Mouse (Mus musculus): Measurements from ENCODE around the gene Reep3. TPM values are rescaled to one million over a fixed set of nuclear protein-coding genes. Genes with fewer than 3 reads are reported as not detected.

Gene Reep3
- polyA plus RNA-seq, 1 experiment: 13.0 TPM

DNA sequence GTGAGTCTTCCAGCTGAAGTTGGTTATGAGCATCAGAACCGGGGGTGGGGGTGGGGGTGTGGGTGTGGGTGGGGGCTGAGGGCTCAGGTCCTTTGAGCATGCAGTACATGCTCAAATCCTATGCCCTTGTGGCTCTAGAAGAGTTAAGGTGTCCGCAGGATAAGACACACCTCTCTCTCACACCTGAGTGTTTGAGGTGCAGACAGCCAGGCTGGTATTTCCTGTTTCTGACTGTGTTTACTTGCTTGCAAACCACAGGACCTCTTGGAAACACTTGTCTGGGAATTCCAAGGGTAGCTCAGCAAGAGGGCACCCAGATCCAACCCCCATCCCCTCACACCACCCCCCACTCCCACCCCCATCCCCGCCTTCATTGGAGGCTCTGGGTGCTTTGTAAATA lies 106.2 kb downstream of the Reep3 start:
- Histone ChIP-seq H3K27me3 (ENCODE audit: control insufficient read depth, insufficient read depth, insufficient read length) (no peaks in the 10 kb centered on the region), H3K4me3 (no peak overlapping the region), H3K4me2 (ENCODE audit: low read depth) (no peak overlapping the region), H3K36me3 (ENCODE audit: control insufficient read depth, insufficient read depth) (no peaks in the 10 kb centered on the region), H3ac (ENCODE audit: control insufficient read depth, insufficient read length) (no peak overlapping the region), H3K79me2 (ENCODE audit: control insufficient read depth, insufficient read depth) (no peaks in the 10 kb centered on the region)
- TF ChIP-seq REST (IDR thresholded peaks at IDR 0.05; ENCODE audit: insufficient read depth, insufficient read length) (no peak), MAX (IDR thresholded peaks at IDR 0.05; ENCODE audit: low read depth) (no peak)

DNA sequence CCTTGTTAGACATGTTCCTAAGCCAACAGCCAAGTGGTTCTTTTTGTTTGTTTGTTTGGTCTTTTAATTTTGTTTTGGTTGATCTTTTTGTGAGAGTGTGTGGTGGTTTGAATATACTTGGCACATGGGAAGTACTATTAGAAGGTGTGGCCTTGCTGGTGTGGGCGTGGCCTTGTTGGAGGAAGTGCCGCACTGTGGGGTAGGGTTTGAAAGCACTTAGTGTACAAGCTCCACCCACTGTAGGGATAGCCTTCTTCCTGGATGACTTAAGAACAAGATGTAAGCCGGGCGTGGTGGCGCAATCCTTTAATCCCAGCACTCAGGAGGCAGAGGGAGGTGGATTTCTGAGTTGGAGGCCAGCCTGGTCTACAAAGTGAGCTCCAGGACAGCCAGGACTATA lies 113.7 kb downstream of the Reep3 start:
- no peak overlapping the region for H3K4me2 ChIP-seq (ENCODE audit: low read depth)
- H3K4me3 ChIP-seq: no peak overlapping the region
- no peaks in the 10 kb centered on the region for H3K27me3 ChIP-seq (ENCODE audit: control insufficient read depth, insufficient read depth, insufficient read length)
- H3K36me3 ChIP-seq (ENCODE audit: control insufficient read depth, insufficient read depth): no peaks in the 10 kb centered on the region
- H3ac ChIP-seq (ENCODE audit: control insufficient read depth, insufficient read length): no peak overlapping the region
- H3K79me2 ChIP-seq (ENCODE audit: control insufficient read depth, insufficient read depth): no peaks in the 10 kb centered on the region
- TF ChIP-seq E2F4 (IDR thresholded peaks at IDR 0.05; ENCODE audit: insufficient read depth) (no peak), MAX (IDR thresholded peaks at IDR 0.05; ENCODE audit: low read depth) (no peak), MYOG (IDR thresholded peaks at IDR 0.05; ENCODE audit: control insufficient read depth in 1 of 3, insufficient read depth in 1 of 3, insufficient read length in 2 of 3, low read depth in 2 of 3) (no peak), CEBPB (IDR thresholded peaks at IDR 0.05; ENCODE audit: insufficient read depth, poor library complexity, severe bottlenecking) (no peak), REST (IDR thresholded peaks at IDR 0.05; ENCODE audit: insufficient read depth, insufficient read length) (no peak), TCF3 (IDR thresholded peaks at IDR 0.05; ENCODE audit: insufficient read length, low read depth) (no peak)

DNA sequence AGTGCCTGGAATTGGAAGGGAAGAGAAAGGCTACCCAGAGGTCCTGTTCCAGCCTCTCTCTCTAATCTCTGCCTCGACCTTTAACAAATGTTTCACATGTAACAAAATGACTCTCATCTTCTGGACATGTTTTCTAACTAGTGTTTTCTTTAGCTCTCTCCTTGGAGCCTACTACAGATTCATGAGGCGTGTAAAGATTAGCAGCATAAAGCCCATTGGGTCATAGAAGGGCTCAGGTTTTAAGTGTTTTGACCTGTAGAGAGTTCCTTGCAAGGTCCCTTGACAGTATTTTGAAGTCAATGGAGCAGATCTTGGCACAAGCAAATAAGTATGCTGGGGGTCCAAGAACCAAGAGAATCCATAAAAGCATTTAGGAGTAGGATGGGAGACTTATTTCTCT lies 118.5 kb downstream of the Reep3 start:
- TF ChIP-seq E2F4 (IDR thresholded peaks at IDR 0.05; ENCODE audit: insufficient read depth) (no peak), POLR2AphosphoS2 (IDR thresholded peaks at IDR 0.05; ENCODE audit: insufficient read length, low read depth) (no peak), REST (IDR thresholded peaks at IDR 0.05; ENCODE audit: insufficient read depth, insufficient read length) (no peak), USF1 (IDR thresholded peaks at IDR 0.05; ENCODE audit: low read depth) (no peak), MYOG (IDR thresholded peaks at IDR 0.05; ENCODE audit: control insufficient read depth in 1 of 3, insufficient read depth in 1 of 3, insufficient read length in 2 of 3, low read depth in 2 of 3) (no peak), MYOD1 (IDR thresholded peaks at IDR 0.05; ENCODE audit: control insufficient read depth in 1 of 3, insufficient read length in 2 of 3, low read depth in 2 of 3) (no peak), SRF (IDR thresholded peaks at IDR 0.05; ENCODE audit: control insufficient read depth, insufficient read length, low read depth) (no peak), TCF3 (IDR thresholded peaks at IDR 0.05; ENCODE audit: insufficient read length, low read depth) (no peak), CEBPB (IDR thresholded peaks at IDR 0.05; ENCODE audit: insufficient read depth, poor library complexity, severe bottlenecking) (no peak), TCF12 (IDR thresholded peaks at IDR 0.05; ENCODE audit: insufficient read depth, poor library complexity, severe bottlenecking) (no peak), MAX (IDR thresholded peaks at IDR 0.05; ENCODE audit: low read depth) (no peak), POLR2A (IDR thresholded peaks at IDR 0.05; ENCODE audit: insufficient read length, low read depth) (no peak)
- no peaks in the 10 kb centered on the region for H3K27me3 ChIP-seq (ENCODE audit: control insufficient read depth, insufficient read depth, insufficient read length)
- H3K79me2 ChIP-seq (ENCODE audit: control insufficient read depth, insufficient read depth): no peaks in the 10 kb centered on the region
- no peak overlapping the region for H3K4me3 ChIP-seq
- no peaks in the 10 kb centered on the region for H3K36me3 ChIP-seq (ENCODE audit: control insufficient read depth, insufficient read depth)
- H3ac ChIP-seq (ENCODE audit: control insufficient read depth, insufficient read length): no peak overlapping the region
- no peak overlapping the region for H3K4me2 ChIP-seq (ENCODE audit: low read depth)

DNA sequence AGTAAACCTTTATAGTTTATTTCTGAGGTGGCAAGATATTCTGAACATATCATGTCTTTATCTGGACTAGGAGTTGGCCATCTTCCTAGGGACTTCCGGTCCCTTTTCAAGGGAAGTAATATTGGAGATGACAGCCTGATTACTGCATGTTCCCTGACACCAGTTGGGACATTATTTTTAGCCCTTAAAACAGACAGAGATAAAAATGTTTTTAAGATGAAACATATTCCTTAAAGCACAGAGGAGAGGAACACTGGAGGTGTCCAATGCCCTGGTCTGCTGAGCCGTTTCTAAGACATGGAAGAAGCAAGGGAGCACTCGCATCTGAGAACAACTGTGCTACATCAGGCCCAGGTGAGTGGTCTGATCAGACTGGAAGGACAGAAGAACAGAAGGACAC lies 119.7 kb downstream of the Reep3 start:
- Histone ChIP-seq H3K4me2 (ENCODE audit: low read depth) (no peak overlapping the region), H3K79me2 (ENCODE audit: control insufficient read depth, insufficient read depth) (no peaks in the 10 kb centered on the region), H3ac (ENCODE audit: control insufficient read depth, insufficient read length) (no peak overlapping the region), H3K36me3 (ENCODE audit: control insufficient read depth, insufficient read depth) (no peaks in the 10 kb centered on the region), H3K27me3 (ENCODE audit: control insufficient read depth, insufficient read depth, insufficient read length) (no peaks in the 10 kb centered on the region), H3K4me3 (no peak overlapping the region)
- no peak for TF ChIP-seq POLR2A (IDR thresholded peaks at IDR 0.05; ENCODE audit: insufficient read length, low read depth)
- TF ChIP-seq MAX (IDR thresholded peaks at IDR 0.05; ENCODE audit: low read depth): no peak
- no peak for TF ChIP-seq USF1 (IDR thresholded peaks at IDR 0.05; ENCODE audit: low read depth)
- no peak for TF ChIP-seq SRF (IDR thresholded peaks at IDR 0.05; ENCODE audit: control insufficient read depth, insufficient read length, low read depth)
- no peak for TF ChIP-seq CEBPB (IDR thresholded peaks at IDR 0.05; ENCODE audit: insufficient read depth, poor library complexity, severe bottlenecking)
- TF ChIP-seq REST (IDR thresholded peaks at IDR 0.05; ENCODE audit: insufficient read depth, insufficient read length): no peak
- no peak for TF ChIP-seq POLR2AphosphoS2 (IDR thresholded peaks at IDR 0.05; ENCODE audit: insufficient read length, low read depth)
- no peak for TF ChIP-seq MYOG (IDR thresholded peaks at IDR 0.05; ENCODE audit: control insufficient read depth in 1 of 3, insufficient read depth in 1 of 3, insufficient read length in 2 of 3, low read depth in 2 of 3)
- no peak for TF ChIP-seq TCF3 (IDR thresholded peaks at IDR 0.05; ENCODE audit: insufficient read length, low read depth)

DNA sequence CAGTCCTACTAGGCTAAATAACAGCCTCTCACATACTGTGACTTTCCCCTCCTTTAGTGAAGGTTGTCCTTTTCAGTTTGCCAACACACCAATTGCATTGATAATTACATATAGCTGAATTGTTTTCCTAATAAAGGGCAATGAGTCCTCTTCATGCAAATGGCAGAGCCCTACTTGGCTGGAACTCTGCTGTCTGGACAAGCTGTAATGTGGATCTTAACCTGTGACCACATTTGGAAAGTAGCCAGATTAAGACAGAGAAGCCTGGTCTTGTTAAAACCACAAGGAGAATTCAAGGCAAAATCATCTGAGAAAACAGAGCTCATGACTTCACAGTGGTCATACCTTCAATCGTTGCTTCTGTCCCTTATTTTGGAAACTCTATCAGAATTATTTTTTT lies 121.3 kb downstream of the Reep3 start:
- Histone ChIP-seq H3K36me3 (ENCODE audit: control insufficient read depth, insufficient read depth) (no peaks in the 10 kb centered on the region), H3K4me3 (no peak overlapping the region), H3K4me2 (ENCODE audit: low read depth) (no peak overlapping the region), H3ac (ENCODE audit: control insufficient read depth, insufficient read length) (no peak overlapping the region), H3K79me2 (ENCODE audit: control insufficient read depth, insufficient read depth) (no peaks in the 10 kb centered on the region), H3K27me3 (ENCODE audit: control insufficient read depth, insufficient read depth, insufficient read length) (no peaks in the 10 kb centered on the region)
- TF ChIP-seq CEBPB (IDR thresholded peaks at IDR 0.05; ENCODE audit: insufficient read depth, poor library complexity, severe bottlenecking): no peak
- TF ChIP-seq MYOD1 (IDR thresholded peaks at IDR 0.05; ENCODE audit: control insufficient read depth in 1 of 3, insufficient read length in 2 of 3, low read depth in 2 of 3): no peak
- TF ChIP-seq POLR2AphosphoS2 (IDR thresholded peaks at IDR 0.05; ENCODE audit: insufficient read length, low read depth): no peak
- no peak for TF ChIP-seq POLR2A (IDR thresholded peaks at IDR 0.05; ENCODE audit: insufficient read length, low read depth)
- no peak for TF ChIP-seq SRF (IDR thresholded peaks at IDR 0.05; ENCODE audit: control insufficient read depth, insufficient read length, low read depth)
- no peak for TF ChIP-seq MYOG (IDR thresholded peaks at IDR 0.05; ENCODE audit: control insufficient read depth in 1 of 3, insufficient read depth in 1 of 3, insufficient read length in 2 of 3, low read depth in 2 of 3)
- no peak for TF ChIP-seq TCF12 (IDR thresholded peaks at IDR 0.05; ENCODE audit: insufficient read depth, poor library complexity, severe bottlenecking)
- TF ChIP-seq REST (IDR thresholded peaks at IDR 0.05; ENCODE audit: insufficient read depth, insufficient read length): no peak
- TF ChIP-seq USF1 (IDR thresholded peaks at IDR 0.05; ENCODE audit: low read depth): no peak
- TF ChIP-seq MAX (IDR thresholded peaks at IDR 0.05; ENCODE audit: low read depth): no peak
- no peak for TF ChIP-seq E2F4 (IDR thresholded peaks at IDR 0.05; ENCODE audit: insufficient read depth)
- TF ChIP-seq TCF3 (IDR thresholded peaks at IDR 0.05; ENCODE audit: insufficient read length, low read depth): no peak

All from myocyte (in vitro differentiated cells).